Mouse (Mus musculus): ENCODE measurements around the gene Tuba8. TPM values are rescaled to one million over a fixed set of nuclear protein-coding genes. Genes with fewer than 3 reads are reported as not detected.

Gene Tuba8
- polyA plus RNA-seq, 1 experiment from 2014 or later: 7.8 TPM

- H3K27me3 ChIP-seq: peaks cover 6% of the 10 kb centered on the region; the same call in 1 of the 2 replicates
- WGBS: 25% methylated on average over 10 of the region's 10 CpGs
- no peak overlapping the region for H3K4me2 ChIP-seq
- H3K27ac ChIP-seq: no peak overlapping the region
- no peaks in the 10 kb centered on the region for H3K9me3 ChIP-seq
- H3K4me3 ChIP-seq: no peak overlapping the region
- H3K9ac ChIP-seq: no peak overlapping the region
- no peaks in the 10 kb centered on the region for H3K4me1 ChIP-seq
- no peaks in the 10 kb centered on the region for H3K36me3 ChIP-seq
- ATAC-seq (ENCODE audit: borderline replicate concordance, extremely low read depth, low FRiP score, low TSS enrichment): no peak
Observed at GRCm38 (mm10) chr6:121243161-121243560, 32.7 kb downstream of the Tuba8 start.

- WGBS: 4% methylated on average over 35 of the region's 35 CpGs
- H3K27me3 ChIP-seq: peaks cover 6% of the 10 kb centered on the region; the same call in 1 of the 2 replicates
- H3K36me3 ChIP-seq: no peaks in the 10 kb centered on the region
- H3K9me3 ChIP-seq: no peaks in the 10 kb centered on the region
- H3K4me1 ChIP-seq: peaks cover 3% of the 10 kb centered on the region; the same call in 1 of the 2 replicates
- peak within 1 kb of the TSS; percentile 71 for H3K4me2 ChIP-seq
- peak within 1 kb of the TSS; percentile 57 for H3K9ac ChIP-seq
- peak within 1 kb of the TSS; percentile 46; the same call in 1 of the 2 replicates for H3K27ac ChIP-seq
- H3K4me3 ChIP-seq: peak within 1 kb of the TSS; percentile 68
- peak; percentile 96 for ATAC-seq (ENCODE audit: borderline replicate concordance, extremely low read depth, low FRiP score, low TSS enrichment)
Observed at GRCm38 (mm10) chr6:121245127-121246036, 34.9 kb downstream of the Tuba8 start, which contains the start of gene Usp18. Gene Usp18 (plus strand): TSS chr6:121245906.

GRCm38 (mm10) chr6:121246037-121246361, 35.5 kb downstream of the Tuba8 start:
- Histone ChIP-seq H3K9me3 (no peaks in the 10 kb centered on the region), H3K27ac (peak overlapping the region; percentile 46; the same call in 1 of the 2 replicates), H3K4me3 (peak overlapping the region; percentile 68), H3K4me1 (peaks cover 3% of the 10 kb centered on the region; the same call in 1 of the 2 replicates), H3K9ac (peak overlapping the region; percentile 57), H3K4me2 (peak overlapping the region; percentile 71), H3K27me3 (peaks cover 6% of the 10 kb centered on the region; the same call in 1 of the 2 replicates), H3K36me3 (no peaks in the 10 kb centered on the region)
- WGBS: 3% methylated on average over 4 of the region's 4 CpGs
- peak; percentile 40; the same call in 1 of the 2 replicates for ATAC-seq (ENCODE audit: borderline replicate concordance, extremely low read depth, low FRiP score, low TSS enrichment)

- no peak overlapping the region for H3K4me3 ChIP-seq
- no peak overlapping the region for H3K27ac ChIP-seq
- H3K4me1 ChIP-seq: peaks cover 3% of the 10 kb centered on the region; the same call in 1 of the 2 replicates
- H3K36me3 ChIP-seq: no peaks in the 10 kb centered on the region
- no peak overlapping the region for H3K4me2 ChIP-seq
- WGBS: 78% methylated on average over 1 of the region's 1 CpGs
- no peak for ATAC-seq (ENCODE audit: borderline replicate concordance, extremely low read depth, low FRiP score, low TSS enrichment)
- H3K9me3 ChIP-seq: no peaks in the 10 kb centered on the region
- H3K9ac ChIP-seq: no peak overlapping the region
- H3K27me3 ChIP-seq: no peaks in the 10 kb centered on the region
Observed at GRCm38 (mm10) chr6:121250406-121250805, 39.9 kb downstream of the Tuba8 start.

- Histone ChIP-seq H3K9me3 (no peaks in the 10 kb centered on the region), H3K4me3 (no peak overlapping the region), H3K4me2 (no peak overlapping the region), H3K4me1 (peaks cover 3% of the 10 kb centered on the region; the same call in 1 of the 2 replicates), H3K27ac (no peak overlapping the region), H3K9ac (no peak overlapping the region), H3K36me3 (no peaks in the 10 kb centered on the region), H3K27me3 (no peaks in the 10 kb centered on the region)
- WGBS: 62% methylated on average over 5 of the region's 5 CpGs
- ATAC-seq (ENCODE audit: borderline replicate concordance, extremely low read depth, low FRiP score, low TSS enrichment): no peak
Observed at GRCm38 (mm10) chr6:121251256-121251655, 40.8 kb downstream of the Tuba8 start.

- ATAC-seq (ENCODE audit: borderline replicate concordance, extremely low read depth, low FRiP score, low TSS enrichment): no peak
- no peaks in the 10 kb centered on the region for H3K36me3 ChIP-seq
- no peaks in the 10 kb centered on the region for H3K9me3 ChIP-seq
- no peak overlapping the region for H3K27ac ChIP-seq
- H3K4me1 ChIP-seq: no peaks in the 10 kb centered on the region
- WGBS: 25% methylated on average over 9 of the region's 9 CpGs
- H3K4me3 ChIP-seq: no peak overlapping the region
- H3K4me2 ChIP-seq: no peak overlapping the region
- H3K9ac ChIP-seq: no peak overlapping the region
- H3K27me3 ChIP-seq: no peaks in the 10 kb centered on the region
Observed at GRCm38 (mm10) chr6:121260548-121260947, 50.1 kb downstream of the Tuba8 start.

GRCm38 (mm10) chr6:121261233-121261632, 50.7 kb downstream of the Tuba8 start:
- no peaks in the 10 kb centered on the region for H3K9me3 ChIP-seq
- H3K4me3 ChIP-seq: no peak overlapping the region
- no peak overlapping the region for H3K9ac ChIP-seq
- WGBS: 67% methylated on average over 8 of the region's 8 CpGs
- no peaks in the 10 kb centered on the region for H3K27me3 ChIP-seq
- no peak overlapping the region for H3K27ac ChIP-seq
- H3K4me2 ChIP-seq: no peak overlapping the region
- no peaks in the 10 kb centered on the region for H3K36me3 ChIP-seq
- H3K4me1 ChIP-seq: no peaks in the 10 kb centered on the region
- no peak for ATAC-seq (ENCODE audit: borderline replicate concordance, extremely low read depth, low FRiP score, low TSS enrichment)

GRCm38 (mm10) chr6:121262004-121262403, 51.5 kb downstream of the Tuba8 start:
- 89% methylated on average over 10 of the region's 10 CpGs for WGBS
- ATAC-seq (ENCODE audit: borderline replicate concordance, extremely low read depth, low FRiP score, low TSS enrichment): no peak
- Histone ChIP-seq H3K27me3 (no peaks in the 10 kb centered on the region), H3K4me1 (no peaks in the 10 kb centered on the region), H3K4me3 (no peak overlapping the region), H3K27ac (no peak overlapping the region), H3K4me2 (no peak overlapping the region), H3K9ac (no peak overlapping the region), H3K9me3 (no peaks in the 10 kb centered on the region), H3K36me3 (no peaks in the 10 kb centered on the region)

GRCm38 (mm10) chr6:121262496-121262895, 52.0 kb downstream of the Tuba8 start:
- ATAC-seq (ENCODE audit: borderline replicate concordance, extremely low read depth, low FRiP score, low TSS enrichment): no peak
- 87% methylated on average over 11 of the region's 11 CpGs for WGBS
- Histone ChIP-seq H3K4me2 (no peak overlapping the region), H3K36me3 (no peaks in the 10 kb centered on the region), H3K9me3 (no peaks in the 10 kb centered on the region), H3K27ac (no peak overlapping the region), H3K9ac (no peak overlapping the region), H3K4me3 (no peak overlapping the region), H3K27me3 (no peaks in the 10 kb centered on the region), H3K4me1 (no peaks in the 10 kb centered on the region)

GRCm38 (mm10) chr6:121270156-121270555, 59.7 kb downstream of the Tuba8 start:
- Histone ChIP-seq H3K27me3 (no peaks in the 10 kb centered on the region; the same call in 1 of the 2 replicates), H3K27ac (no peak overlapping the region), H3K4me3 (no peak overlapping the region), H3K9me3 (no peaks in the 10 kb centered on the region), H3K36me3 (no peaks in the 10 kb centered on the region), H3K4me1 (no peaks in the 10 kb centered on the region), H3K9ac (no peak overlapping the region), H3K4me2 (no peak overlapping the region)
- 73% methylated on average over 6 of the region's 6 CpGs for WGBS
- no peak for ATAC-seq (ENCODE audit: borderline replicate concordance, extremely low read depth, low FRiP score, low TSS enrichment)

GRCm38 (mm10) chr6:121271707-121272074, 61.2 kb downstream of the Tuba8 start:
- no peak for ATAC-seq (ENCODE audit: borderline replicate concordance, extremely low read depth, low FRiP score, low TSS enrichment)
- WGBS: 11% methylated on average over 4 of the region's 4 CpGs
- H3K27me3 ChIP-seq: no peaks in the 10 kb centered on the region; the same call in 1 of the 2 replicates
- no peak overlapping the region for H3K4me3 ChIP-seq
- H3K9me3 ChIP-seq: no peaks in the 10 kb centered on the region
- H3K27ac ChIP-seq: no peak overlapping the region
- H3K4me1 ChIP-seq: no peaks in the 10 kb centered on the region
- no peaks in the 10 kb centered on the region for H3K36me3 ChIP-seq
- H3K9ac ChIP-seq: no peak overlapping the region
- peak overlapping the region; percentile 64; the same call in 1 of the 2 replicates for H3K4me2 ChIP-seq

Measured in lung, embryonic 15.5 days (tissue).